Mouse (Mus musculus): Measurements from ENCODE around the gene Gm26897. TPM values are rescaled to one million over a fixed set of nuclear protein-coding genes. Genes with fewer than 3 reads are reported as not detected.

Gm26897 gene
- polyA plus RNA-seq, 1 experiment, result not detected

DNA sequence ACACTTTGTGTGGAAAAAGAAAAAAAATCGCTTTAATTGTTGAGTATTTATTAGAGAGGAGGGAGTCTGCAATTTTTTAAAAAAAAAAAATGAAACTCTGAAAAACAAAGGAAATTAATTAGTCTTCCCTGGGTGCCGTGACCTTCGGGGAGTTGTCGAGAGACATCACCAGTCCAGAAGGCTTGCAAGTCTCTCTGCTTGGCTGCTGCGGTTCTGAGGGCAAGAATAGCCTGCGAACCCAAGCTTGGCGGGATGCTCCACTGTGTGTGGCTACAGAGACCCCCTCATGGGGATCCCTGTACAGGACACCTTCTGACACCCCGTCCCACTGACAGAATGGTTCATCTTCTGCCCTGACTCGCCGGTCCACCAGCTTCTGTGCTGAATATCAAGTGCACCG lies 7.6 kb downstream of the Gm26897 start:
- Histone ChIP-seq H3K79me2 (ENCODE audit: control insufficient read depth, insufficient read depth) (no peaks in the 10 kb centered on the region), H3ac (ENCODE audit: control insufficient read depth, insufficient read length) (no peak overlapping the region), H3K4me3 (no peak overlapping the region), H3K27me3 (ENCODE audit: control insufficient read depth, insufficient read depth, insufficient read length) (peaks cover 46% of the 10 kb centered on the region), H3K4me2 (ENCODE audit: low read depth) (no peak overlapping the region), H3K36me3 (ENCODE audit: control insufficient read depth, insufficient read depth) (no peaks in the 10 kb centered on the region)
- TF ChIP-seq TCF3 (IDR thresholded peaks at IDR 0.05; ENCODE audit: insufficient read length, low read depth) (no peak), E2F4 (IDR thresholded peaks at IDR 0.05; ENCODE audit: insufficient read depth) (no peak), REST (IDR thresholded peaks at IDR 0.05; ENCODE audit: insufficient read depth, insufficient read length) (no peak), POLR2AphosphoS2 (IDR thresholded peaks at IDR 0.05; ENCODE audit: insufficient read length, low read depth) (no peak), MAX (IDR thresholded peaks at IDR 0.05; ENCODE audit: low read depth) (no peak), SRF (IDR thresholded peaks at IDR 0.05; ENCODE audit: control insufficient read depth, insufficient read length, low read depth) (no peak), MYOG (IDR thresholded peaks at IDR 0.05; ENCODE audit: control insufficient read depth in 1 of 3, insufficient read depth in 1 of 3, insufficient read length in 2 of 3, low read depth in 2 of 3) (no peak), USF1 (IDR thresholded peaks at IDR 0.05; ENCODE audit: low read depth) (no peak), CEBPB (IDR thresholded peaks at IDR 0.05; ENCODE audit: insufficient read depth, poor library complexity, severe bottlenecking) (no peak), TCF12 (IDR thresholded peaks at IDR 0.05; ENCODE audit: insufficient read depth, poor library complexity, severe bottlenecking) (no peak)

DNA sequence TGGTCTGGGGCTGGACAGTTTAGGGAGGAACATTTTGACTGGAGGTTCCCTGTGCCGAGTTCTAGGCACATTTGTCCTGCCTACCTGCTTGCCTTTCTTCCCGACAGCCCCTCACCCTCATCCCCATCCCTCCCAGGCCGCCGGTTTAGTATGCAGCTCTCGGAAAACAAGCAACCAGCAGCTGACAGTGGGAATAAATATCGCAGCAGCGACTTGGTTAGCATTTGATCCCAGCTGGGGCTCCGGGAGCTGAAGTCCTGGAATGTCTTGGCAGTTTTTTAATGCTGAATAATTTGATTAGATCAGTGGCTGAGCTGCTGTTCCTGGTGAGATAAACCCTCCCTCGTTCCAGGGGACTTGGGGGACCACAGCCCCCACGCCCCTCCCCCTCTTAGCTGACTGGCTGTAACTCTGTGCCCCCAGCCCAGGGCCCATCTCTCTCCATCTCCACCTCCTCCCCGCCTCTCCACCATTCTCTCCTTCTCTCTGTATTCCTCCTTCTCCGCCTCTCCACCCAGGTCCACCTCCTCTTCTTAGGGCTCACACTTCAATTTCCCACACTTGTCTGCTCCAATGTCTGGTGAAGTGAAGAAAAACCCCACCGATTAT lies 8.7 kb downstream of the Gm26897 start:
- Histone ChIP-seq H3K4me3 (no peak overlapping the region), H3K36me3 (ENCODE audit: control insufficient read depth, insufficient read depth) (no peaks in the 10 kb centered on the region), H3ac (ENCODE audit: control insufficient read depth, insufficient read length) (no peak overlapping the region), H3K79me2 (ENCODE audit: control insufficient read depth, insufficient read depth) (no peaks in the 10 kb centered on the region), H3K27me3 (ENCODE audit: control insufficient read depth, insufficient read depth, insufficient read length) (peaks cover 46% of the 10 kb centered on the region), H3K4me2 (ENCODE audit: low read depth) (no peak overlapping the region)
- TF ChIP-seq SRF (IDR thresholded peaks at IDR 0.05; ENCODE audit: control insufficient read depth, insufficient read length, low read depth) (no peak), TCF3 (IDR thresholded peaks at IDR 0.05; ENCODE audit: insufficient read length, low read depth) (no peak), REST (IDR thresholded peaks at IDR 0.05; ENCODE audit: insufficient read depth, insufficient read length) (no peak), POLR2A (IDR thresholded peaks at IDR 0.05; ENCODE audit: insufficient read length, low read depth) (no peak), POLR2AphosphoS2 (IDR thresholded peaks at IDR 0.05; ENCODE audit: insufficient read length, low read depth) (no peak), MAX (IDR thresholded peaks at IDR 0.05; ENCODE audit: low read depth) (no peak), MYOG (IDR thresholded peaks at IDR 0.05; ENCODE audit: control insufficient read depth in 1 of 3, insufficient read depth in 1 of 3, insufficient read length in 2 of 3, low read depth in 2 of 3) (no peak), CEBPB (IDR thresholded peaks at IDR 0.05; ENCODE audit: insufficient read depth, poor library complexity, severe bottlenecking) (no peak), MYOD1 (IDR thresholded peaks at IDR 0.05; ENCODE audit: control insufficient read depth in 1 of 3, insufficient read length in 2 of 3, low read depth in 2 of 3) (no peak), USF1 (IDR thresholded peaks at IDR 0.05; ENCODE audit: low read depth) (no peak), TCF12 (IDR thresholded peaks at IDR 0.05; ENCODE audit: insufficient read depth, poor library complexity, severe bottlenecking) (no peak), E2F4 (IDR thresholded peaks at IDR 0.05; ENCODE audit: insufficient read depth) (no peak)

DNA sequence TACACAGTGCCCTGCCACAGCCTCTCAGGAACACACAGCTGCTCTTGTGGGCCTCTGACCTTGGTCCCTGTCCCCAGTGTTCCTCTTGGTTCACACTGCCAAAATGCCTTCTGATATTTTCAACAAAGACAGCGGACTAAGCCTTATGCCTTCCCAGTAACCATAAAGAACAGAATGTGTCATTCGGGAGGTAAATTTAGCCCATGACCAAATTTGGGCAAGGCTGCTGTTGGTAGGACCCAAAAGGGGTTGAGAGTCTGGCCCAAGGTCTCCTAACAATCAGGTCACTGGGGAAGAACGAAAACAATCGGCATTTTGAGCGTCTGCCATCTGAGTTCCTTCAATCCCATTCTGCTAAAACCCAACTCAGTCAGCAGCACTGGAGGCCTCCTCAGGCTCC lies 15.9 kb downstream of the Gm26897 start:
- H3K4me3 ChIP-seq, result no peak overlapping the region
- H3K79me2 ChIP-seq (ENCODE audit: control insufficient read depth, insufficient read depth), result no peaks in the 10 kb centered on the region
- H3K4me2 ChIP-seq (ENCODE audit: low read depth), result no peak overlapping the region
- peaks cover 21% of the 10 kb centered on the region for H3K27me3 ChIP-seq (ENCODE audit: control insufficient read depth, insufficient read depth, insufficient read length)
- TF ChIP-seq CEBPB (IDR thresholded peaks at IDR 0.05; ENCODE audit: insufficient read depth, poor library complexity, severe bottlenecking), result no peak
- TF ChIP-seq MYOD1 (IDR thresholded peaks at IDR 0.05; ENCODE audit: control insufficient read depth in 1 of 3, insufficient read length in 2 of 3, low read depth in 2 of 3), result no peak
- no peak for TF ChIP-seq E2F4 (IDR thresholded peaks at IDR 0.05; ENCODE audit: insufficient read depth)
- TF ChIP-seq TCF3 (IDR thresholded peaks at IDR 0.05; ENCODE audit: insufficient read length, low read depth), result no peak
- TF ChIP-seq POLR2A (IDR thresholded peaks at IDR 0.05; ENCODE audit: insufficient read length, low read depth), result no peak
- no peak for TF ChIP-seq USF1 (IDR thresholded peaks at IDR 0.05; ENCODE audit: low read depth)
- TF ChIP-seq REST (IDR thresholded peaks at IDR 0.05; ENCODE audit: insufficient read depth, insufficient read length), result no peak
- no peak for TF ChIP-seq SRF (IDR thresholded peaks at IDR 0.05; ENCODE audit: control insufficient read depth, insufficient read length, low read depth)
- TF ChIP-seq MYOG (IDR thresholded peaks at IDR 0.05; ENCODE audit: control insufficient read depth in 1 of 3, insufficient read depth in 1 of 3, insufficient read length in 2 of 3, low read depth in 2 of 3), result no peak
- TF ChIP-seq POLR2AphosphoS2 (IDR thresholded peaks at IDR 0.05; ENCODE audit: insufficient read length, low read depth), result no peak
- TF ChIP-seq MAX (IDR thresholded peaks at IDR 0.05; ENCODE audit: low read depth), result no peak
- no peak for TF ChIP-seq TCF12 (IDR thresholded peaks at IDR 0.05; ENCODE audit: insufficient read depth, poor library complexity, severe bottlenecking)
- H3ac ChIP-seq (ENCODE audit: control insufficient read depth, insufficient read length), result no peak overlapping the region
- no peaks in the 10 kb centered on the region for H3K36me3 ChIP-seq (ENCODE audit: control insufficient read depth, insufficient read depth)

DNA sequence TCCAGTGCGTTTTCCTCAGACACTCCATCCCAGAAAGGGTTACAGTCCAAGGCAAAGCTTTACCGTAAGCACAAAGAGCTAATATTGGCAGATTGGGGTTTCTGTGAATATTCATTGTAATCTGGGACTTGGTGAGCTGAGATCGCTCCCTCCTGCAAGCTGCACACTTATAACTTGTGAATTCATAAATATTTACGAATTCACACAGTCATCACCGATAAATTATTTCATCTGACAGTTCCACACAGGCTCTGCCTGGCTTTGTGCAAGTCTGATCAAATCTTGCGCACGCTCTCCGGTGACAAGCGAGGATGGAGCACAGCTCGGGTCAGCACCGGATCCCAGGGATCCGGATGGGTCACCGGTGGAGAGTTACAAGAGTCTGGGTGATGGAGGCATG lies 16.4 kb downstream of the Gm26897 start:
- TF ChIP-seq MYOD1 (IDR thresholded peaks at IDR 0.05; ENCODE audit: control insufficient read depth in 1 of 3, insufficient read length in 2 of 3, low read depth in 2 of 3) (no peak), POLR2A (IDR thresholded peaks at IDR 0.05; ENCODE audit: insufficient read length, low read depth) (no peak), POLR2AphosphoS2 (IDR thresholded peaks at IDR 0.05; ENCODE audit: insufficient read length, low read depth) (no peak), TCF12 (IDR thresholded peaks at IDR 0.05; ENCODE audit: insufficient read depth, poor library complexity, severe bottlenecking) (no peak), SRF (IDR thresholded peaks at IDR 0.05; ENCODE audit: control insufficient read depth, insufficient read length, low read depth) (no peak), TCF3 (IDR thresholded peaks at IDR 0.05; ENCODE audit: insufficient read length, low read depth) (no peak), MYOG (IDR thresholded peaks at IDR 0.05; ENCODE audit: control insufficient read depth in 1 of 3, insufficient read depth in 1 of 3, insufficient read length in 2 of 3, low read depth in 2 of 3) (no peak), MAX (IDR thresholded peaks at IDR 0.05; ENCODE audit: low read depth) (no peak), REST (IDR thresholded peaks at IDR 0.05; ENCODE audit: insufficient read depth, insufficient read length) (no peak), E2F4 (IDR thresholded peaks at IDR 0.05; ENCODE audit: insufficient read depth) (no peak), CEBPB (IDR thresholded peaks at IDR 0.05; ENCODE audit: insufficient read depth, poor library complexity, severe bottlenecking) (no peak), USF1 (IDR thresholded peaks at IDR 0.05; ENCODE audit: low read depth) (no peak)
- Histone ChIP-seq H3K4me3 (no peak overlapping the region), H3K36me3 (ENCODE audit: control insufficient read depth, insufficient read depth) (no peaks in the 10 kb centered on the region)

More for the DNA sequence above, 16.4 kb downstream of the Gm26897 start:
- Histone ChIP-seq H3K4me2 (ENCODE audit: low read depth) (no peak overlapping the region), H3K79me2 (ENCODE audit: control insufficient read depth, insufficient read depth) (no peaks in the 10 kb centered on the region), H3ac (ENCODE audit: control insufficient read depth, insufficient read length) (no peak overlapping the region), H3K27me3 (ENCODE audit: control insufficient read depth, insufficient read depth, insufficient read length) (peaks cover 19% of the 10 kb centered on the region)

All from myocyte (in vitro differentiated cells).